Mouse (Mus musculus): ENCODE data around the gene Resp18. TPM values are rescaled to one million over a fixed set of nuclear protein-coding genes. Genes with fewer than 3 reads are reported as not detected.

The Resp18 gene
- polyA plus RNA-seq, 1 experiment from 2014 or later = not detected

- Histone ChIP-seq H3K27ac (ENCODE audit: low read depth, low read length) (no peak overlapping the region), H3K4me1 (replicated peaks; ENCODE audit: control insufficient read depth, insufficient read depth, low read length) (peaks cover 10% of the 10 kb centered on the region; the same call in 1 of the 2 replicates), H3K27me3 (replicated peaks; ENCODE audit: control insufficient read depth, insufficient read depth, low read length) (peaks cover 20% of the 10 kb centered on the region), H3K4me2 (no peak overlapping the region), H3K9me3 (ENCODE audit: control insufficient read depth, low read length) (no peaks in the 10 kb centered on the region), H3K36me3 (ENCODE audit: control insufficient read depth, insufficient read depth, low read length) (no peaks in the 10 kb centered on the region), H3K4me3 (ENCODE audit: low read depth, low read length) (no peak overlapping the region), H3K9ac (ENCODE audit: low read depth, low read length) (no peak overlapping the region)
- ATAC-seq (replicated peaks; ENCODE audit: low FRiP score) (no peak), DNase-seq (ENCODE audit: low spot score) (no peak)
- 75% methylated on average over 6 of the region's 6 CpGs for WGBS
These were observed 55.3 kb downstream of the Resp18 start for GRCm38 (mm10) chr1:75222926-75223325.

Other genes starting within 250 kb of the Resp18 start
- 6.8 and 8.6 TPM in 2 replicates for gene Nhej1, start 153.2 kb downstream of the Resp18 start, polyA plus RNA-seq (2014; fragmentation: Nextera tagmentation; extraction: Ambion mirVana)
- gene Slc23a3, start 144.5 kb downstream of the Resp18 start, polyA plus RNA-seq (2014; fragmentation: Nextera tagmentation; extraction: Ambion mirVana) = 0.23 and 0.42 TPM in 2 replicates
- 63.4 and 68.3 TPM in 2 replicates for gene Cnppd1, start 135.7 kb downstream of the Resp18 start, polyA plus RNA-seq (2014; fragmentation: Nextera tagmentation; extraction: Ambion mirVana)
- 72.5 and 72.9 TPM in 2 replicates for gene Retreg2, start 135.6 kb downstream of the Resp18 start, polyA plus RNA-seq (2014; fragmentation: Nextera tagmentation; extraction: Ambion mirVana)
- gene Zfand2b, start 109.8 kb downstream of the Resp18 start, polyA plus RNA-seq (2014; fragmentation: Nextera tagmentation; extraction: Ambion mirVana) = 45.4 and 50.9 TPM in 2 replicates
- 70.5 and 74.1 TPM in 2 replicates for gene Abcb6, start 98.0 kb downstream of the Resp18 start, polyA plus RNA-seq (2014; fragmentation: Nextera tagmentation; extraction: Ambion mirVana)
- 20.5 and 21.5 TPM in 2 replicates for gene Ankzf1, start 86.3 kb downstream of the Resp18 start, polyA plus RNA-seq (2014; fragmentation: Nextera tagmentation; extraction: Ambion mirVana)
- 20.0 and 24.1 TPM in 2 replicates for gene Atg9a, start 86.2 kb downstream of the Resp18 start, polyA plus RNA-seq (2014; fragmentation: Nextera tagmentation; extraction: Ambion mirVana)
- gene Glb1l, start 67.6 kb downstream of the Resp18 start, polyA plus RNA-seq (2014; fragmentation: Nextera tagmentation; extraction: Ambion mirVana) = 8.0 and 9.1 TPM in 2 replicates
- gene Stk16, start 67.6 kb downstream of the Resp18 start, polyA plus RNA-seq (2014; fragmentation: Nextera tagmentation; extraction: Ambion mirVana) = 122 and 131 TPM in 2 replicates
- 282 and 298 TPM in 2 replicates for gene Tuba4a, start 58.5 kb downstream of the Resp18 start, polyA plus RNA-seq (2014; fragmentation: Nextera tagmentation; extraction: Ambion mirVana)
- not detected in 2 replicates for gene A630095N17Rik, start 46.3 kb downstream of the Resp18 start, polyA plus RNA-seq (2014; fragmentation: Nextera tagmentation; extraction: Ambion mirVana)
- gene Dnajb2, start 42.0 kb downstream of the Resp18 start, polyA plus RNA-seq (2014; fragmentation: Nextera tagmentation; extraction: Ambion mirVana) = 13.6 and 17.5 TPM in 2 replicates
- 0.55 and 1.0 TPM in 2 replicates for gene Ptprn, start 13.9 kb downstream of the Resp18 start, polyA plus RNA-seq (2014; fragmentation: Nextera tagmentation; extraction: Ambion mirVana)
- gene Dnpep, start 39.6 kb upstream of the Resp18 start, polyA plus RNA-seq (2014; fragmentation: Nextera tagmentation; extraction: Ambion mirVana) = 83.7 and 98.7 TPM in 2 replicates
- 13.3 and 14.5 TPM in 2 replicates for gene Des, start 81.9 kb upstream of the Resp18 start, polyA plus RNA-seq (2014; fragmentation: Nextera tagmentation; extraction: Ambion mirVana)
- gene Speg, start 96.9 kb upstream of the Resp18 start, polyA plus RNA-seq (2014; fragmentation: Nextera tagmentation; extraction: Ambion mirVana) = 24.8 and 32.3 TPM in 2 replicates
- 64.0 and 69.1 TPM in 2 replicates for gene Gmppa, start 157.5 kb upstream of the Resp18 start, polyA plus RNA-seq (2014; fragmentation: Nextera tagmentation; extraction: Ambion mirVana)
- 0.56 and 0.65 TPM in 2 replicates for gene Asic4, start 172.0 kb upstream of the Resp18 start, polyA plus RNA-seq (2014; fragmentation: Nextera tagmentation; extraction: Ambion mirVana)
- gene Chpf, start 200.9 kb upstream of the Resp18 start, polyA plus RNA-seq (2014; fragmentation: Nextera tagmentation; extraction: Ambion mirVana) = 17.7 and 17.9 TPM in 2 replicates
- gene Tmem198, start 201.1 kb upstream of the Resp18 start, polyA plus RNA-seq (2014; fragmentation: Nextera tagmentation; extraction: Ambion mirVana) = 0.15 and 0.26 TPM in 2 replicates
- gene Obsl1, start 228.0 kb upstream of the Resp18 start, polyA plus RNA-seq (2014; fragmentation: Nextera tagmentation; extraction: Ambion mirVana) = 42.5 and 45.6 TPM in 2 replicates
- 0.84 and 1.4 TPM in 2 replicates for gene Inha, start 228.7 kb upstream of the Resp18 start, polyA plus RNA-seq (2014; fragmentation: Nextera tagmentation; extraction: Ambion mirVana)
- gene Stk11ip, start 243.1 kb upstream of the Resp18 start, polyA plus RNA-seq (2014; fragmentation: Nextera tagmentation; extraction: Ambion mirVana) = 15.4 and 15.6 TPM in 2 replicates